Mouse (Mus musculus): ENCODE measurements around the gene Med31.
A peak's percentile ranks its signal among the peaks of the same experiment; 100 is the strongest.

Med31 gene

GRCm38 (mm10) chr11:72215410-72215797 is at the start of gene Med31:
Gene Med31 (minus strand): TSS chr11:72215592.
- peak; percentile 84 for DNase-seq (ENCODE audit: low read depth, low spot score)
- no peaks in the 10 kb centered on the region for H3K27me3 ChIP-seq (ENCODE audit: control insufficient read depth, insufficient read depth, low read length, poor library complexity, severe bottlenecking)
- H3K36me3 ChIP-seq (ENCODE audit: control insufficient read depth, insufficient read depth, low read length, poor library complexity, severe bottlenecking), result peaks cover 6% of the 10 kb centered on the region

- Histone ChIP-seq H3K27me3 (ENCODE audit: control insufficient read depth, insufficient read depth, low read length, poor library complexity, severe bottlenecking) (no peaks in the 10 kb centered on the region), H3K36me3 (ENCODE audit: control insufficient read depth, insufficient read depth, low read length, poor library complexity, severe bottlenecking) (no peaks in the 10 kb centered on the region)
- no peak for DNase-seq (ENCODE audit: low read depth, low spot score)
Observed at GRCm38 (mm10) chr11:72256441-72256840, 41.0 kb upstream of the Med31 start.

- no peaks in the 10 kb centered on the region for H3K27me3 ChIP-seq (ENCODE audit: control insufficient read depth, insufficient read depth, low read length, poor library complexity, severe bottlenecking)
- H3K36me3 ChIP-seq (ENCODE audit: control insufficient read depth, insufficient read depth, low read length, poor library complexity, severe bottlenecking), result no peaks in the 10 kb centered on the region
- no peak for DNase-seq (ENCODE audit: low read depth, low spot score)
Observed at GRCm38 (mm10) chr11:72255629-72256028, 40.2 kb upstream of the Med31 start.

GRCm38 (mm10) chr11:72245196-72245753 is 29.9 kb upstream of the Med31 start:
- no peaks in the 10 kb centered on the region for H3K36me3 ChIP-seq (ENCODE audit: control insufficient read depth, insufficient read depth, low read length, poor library complexity, severe bottlenecking)
- no peaks in the 10 kb centered on the region for H3K27me3 ChIP-seq (ENCODE audit: control insufficient read depth, insufficient read depth, low read length, poor library complexity, severe bottlenecking)
- no peak for DNase-seq (ENCODE audit: low read depth, low spot score)

- Histone ChIP-seq H3K36me3 (ENCODE audit: control insufficient read depth, insufficient read depth, low read length, poor library complexity, severe bottlenecking) (no peaks in the 10 kb centered on the region), H3K27me3 (ENCODE audit: control insufficient read depth, insufficient read depth, low read length, poor library complexity, severe bottlenecking) (no peaks in the 10 kb centered on the region)
- no peak for DNase-seq (ENCODE audit: low read depth, low spot score)
Observed at GRCm38 (mm10) chr11:72240062-72240860, 24.9 kb upstream of the Med31 start.

- no peak for DNase-seq (ENCODE audit: low read depth, low spot score)
Observed at GRCm38 (mm10) chr11:72234013-72234412, 18.6 kb upstream of the Med31 start.

GRCm38 (mm10) chr11:72232991-72233390 is 17.6 kb upstream of the Med31 start:
- H3K36me3 ChIP-seq (ENCODE audit: control insufficient read depth, insufficient read depth, low read length, poor library complexity, severe bottlenecking), result no peaks in the 10 kb centered on the region
- H3K27me3 ChIP-seq (ENCODE audit: control insufficient read depth, insufficient read depth, low read length, poor library complexity, severe bottlenecking), result no peaks in the 10 kb centered on the region
- no peak for DNase-seq (ENCODE audit: low read depth, low spot score)

More at GRCm38 (mm10) chr11:72234013-72234412, 18.6 kb upstream of the Med31 start:
- Histone ChIP-seq H3K36me3 (ENCODE audit: control insufficient read depth, insufficient read depth, low read length, poor library complexity, severe bottlenecking) (no peaks in the 10 kb centered on the region), H3K27me3 (ENCODE audit: control insufficient read depth, insufficient read depth, low read length, poor library complexity, severe bottlenecking) (no peaks in the 10 kb centered on the region)

- H3K36me3 ChIP-seq (ENCODE audit: control insufficient read depth, insufficient read depth, low read length, poor library complexity, severe bottlenecking), result no peaks in the 10 kb centered on the region
- no peaks in the 10 kb centered on the region for H3K27me3 ChIP-seq (ENCODE audit: control insufficient read depth, insufficient read depth, low read length, poor library complexity, severe bottlenecking)
- DNase-seq (ENCODE audit: low read depth, low spot score), result no peak
Observed at GRCm38 (mm10) chr11:72232068-72232467, 16.7 kb upstream of the Med31 start.

GRCm38 (mm10) chr11:72228513-72228912 is 13.1 kb upstream of the Med31 start:
- DNase-seq (ENCODE audit: low read depth, low spot score), result no peak
- no peaks in the 10 kb centered on the region for H3K27me3 ChIP-seq (ENCODE audit: control insufficient read depth, insufficient read depth, low read length, poor library complexity, severe bottlenecking)

GRCm38 (mm10) chr11:72226901-72227300 is 11.5 kb upstream of the Med31 start:
- no peaks in the 10 kb centered on the region for H3K36me3 ChIP-seq (ENCODE audit: control insufficient read depth, insufficient read depth, low read length, poor library complexity, severe bottlenecking)
- DNase-seq (ENCODE audit: low read depth, low spot score), result no peak
- H3K27me3 ChIP-seq (ENCODE audit: control insufficient read depth, insufficient read depth, low read length, poor library complexity, severe bottlenecking), result no peaks in the 10 kb centered on the region

More at GRCm38 (mm10) chr11:72228513-72228912, 13.1 kb upstream of the Med31 start:
- no peaks in the 10 kb centered on the region for H3K36me3 ChIP-seq (ENCODE audit: control insufficient read depth, insufficient read depth, low read length, poor library complexity, severe bottlenecking)

GRCm38 (mm10) chr11:72226020-72226791 is 10.8 kb upstream of the Med31 start:
- DNase-seq (ENCODE audit: low read depth, low spot score), result no peak
- H3K36me3 ChIP-seq (ENCODE audit: control insufficient read depth, insufficient read depth, low read length, poor library complexity, severe bottlenecking), result no peaks in the 10 kb centered on the region
- no peaks in the 10 kb centered on the region for H3K27me3 ChIP-seq (ENCODE audit: control insufficient read depth, insufficient read depth, low read length, poor library complexity, severe bottlenecking)

GRCm38 (mm10) chr11:72224865-72225264 is 9.5 kb upstream of the Med31 start:
- no peaks in the 10 kb centered on the region for H3K36me3 ChIP-seq (ENCODE audit: control insufficient read depth, insufficient read depth, low read length, poor library complexity, severe bottlenecking)
- peak; percentile 84 for DNase-seq (ENCODE audit: low read depth, low spot score)
- no peaks in the 10 kb centered on the region for H3K27me3 ChIP-seq (ENCODE audit: control insufficient read depth, insufficient read depth, low read length, poor library complexity, severe bottlenecking)

- H3K27me3 ChIP-seq (ENCODE audit: control insufficient read depth, insufficient read depth, low read length, poor library complexity, severe bottlenecking), result no peaks in the 10 kb centered on the region
- no peak for DNase-seq (ENCODE audit: low read depth, low spot score)
- no peaks in the 10 kb centered on the region for H3K36me3 ChIP-seq (ENCODE audit: control insufficient read depth, insufficient read depth, low read length, poor library complexity, severe bottlenecking)
Observed at GRCm38 (mm10) chr11:72223414-72223813, 8.0 kb upstream of the Med31 start.

GRCm38 (mm10) chr11:72221278-72221677 is 5.9 kb upstream of the Med31 start:
- H3K27me3 ChIP-seq (ENCODE audit: control insufficient read depth, insufficient read depth, low read length, poor library complexity, severe bottlenecking), result no peaks in the 10 kb centered on the region
- no peaks in the 10 kb centered on the region for H3K36me3 ChIP-seq (ENCODE audit: control insufficient read depth, insufficient read depth, low read length, poor library complexity, severe bottlenecking)
- peak; percentile 87 for DNase-seq (ENCODE audit: low read depth, low spot score)

- DNase-seq (ENCODE audit: low read depth, low spot score), result no peak
- no peaks in the 10 kb centered on the region for H3K27me3 ChIP-seq (ENCODE audit: control insufficient read depth, insufficient read depth, low read length, poor library complexity, severe bottlenecking)
- no peaks in the 10 kb centered on the region for H3K36me3 ChIP-seq (ENCODE audit: control insufficient read depth, insufficient read depth, low read length, poor library complexity, severe bottlenecking)
Observed at GRCm38 (mm10) chr11:72217116-72217515, 1.7 kb upstream of the Med31 start.

Measured in splenic B cell, adult 2 months (primary cell).